Mouse (Mus musculus) G1E (cell line): ENCODE results near the gene Ier3.

Source experiments
- CTCF ChIP-seq: IDR thresholded peaks from 2 replicates; pipeline ENCODE4 v1.5.1; 2012; ENCODE audit warnings: low read depth, low read length, inconsistent platforms, mixed read lengths
- GATA1 ChIP-seq: IDR thresholded peaks from 2 replicates; pipeline ENCODE4 v1.6.1; 2012; ENCODE audit warnings: borderline replicate concordance, low read length, inconsistent platforms, mixed read lengths
- GATA2 ChIP-seq: IDR thresholded peaks from 2 replicates; pipeline ENCODE4 v1.6.1; 2012; ENCODE audit warnings: low read depth, low read length, inconsistent platforms, borderline replicate concordance
- POLR2AphosphoS5 ChIP-seq: IDR thresholded peaks from 2 replicates; pipeline ENCODE4 v1.6.1; 2012; ENCODE audit warnings: low read depth, low read length, inconsistent platforms; ENCODE audit not compliant: insufficient replicate concordance
- TAL1 ChIP-seq: conservative IDR thresholded peaks from 2 replicates; pipeline ENCODE4 v1.6.1; 2012; ENCODE audit warnings: low read depth, low read length, inconsistent platforms, mixed read lengths

DNA sequence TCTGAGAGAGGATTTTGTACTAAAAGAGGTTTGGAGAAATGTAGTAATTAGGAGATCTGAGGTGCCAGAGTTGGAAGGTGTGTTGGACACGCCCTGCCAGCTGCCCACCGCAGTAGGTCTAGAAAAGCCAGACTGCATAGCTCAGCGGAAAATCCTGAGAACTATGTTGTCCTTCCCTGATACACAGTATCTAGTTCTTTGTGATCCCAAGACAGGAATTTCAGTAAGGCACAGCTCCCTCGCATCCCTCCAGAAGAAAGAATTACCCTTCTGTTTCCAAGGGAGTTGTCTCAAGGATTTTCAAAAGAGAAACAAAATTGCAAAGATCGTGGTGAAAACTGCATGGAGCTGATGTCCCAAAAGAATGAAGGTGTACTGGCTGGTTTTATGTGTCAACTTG lies 17.1 kb downstream of the Ier3 start:
- TF ChIP-seq CTCF (no peak), POLR2AphosphoS5 (no peak), TAL1 (no peak), GATA1 (no peak), GATA2 (no peak)
